Mouse (Mus musculus) midbrain, embryonic 14.5 days (tissue): Measurements from ENCODE around the gene Gm21985. TPM values are rescaled to one million over a fixed set of nuclear protein-coding genes. Genes with fewer than 3 reads are reported as not detected.
A peak's percentile ranks its signal among the peaks of the same experiment; 100 is the strongest.

Experiments used
- ATAC-seq: fragments of 200-750 bp; cut with Nextera tagmentation; 2 replicates; pipeline ENCODE4 v1.8.0; 2017; ENCODE audit warnings: moderate number of reproducible peaks, moderate library complexity; ENCODE audit not compliant: low FRiP score, low TSS enrichment
- DNase-seq: peaks from one replicate; pipeline ENCODE4 v3.0.0-alpha.2; 2015
- H3K27ac ChIP-seq: fragments of 300-500 bp; sonication (generic); replicated peaks from 2 replicates; pipeline ENCODE4 v1.5.1; 2014; ENCODE audit warnings: mild to moderate bottlenecking, low read depth, low read length, moderate library complexity
- H3K27me3 ChIP-seq: fragments of 300-500 bp; sonication (generic); 2 replicates; pipeline ENCODE4 v1.6.1; 2014; ENCODE audit warnings: low read length, control low read depth, mixed read lengths; ENCODE audit not compliant: control insufficient read depth, insufficient read depth
- H3K36me3 ChIP-seq: fragments of 300-500 bp; sonication (generic); 2 replicates; pipeline ENCODE4 v1.6.1; 2014; ENCODE audit warnings: low read length, control low read depth; ENCODE audit not compliant: control insufficient read depth, insufficient read depth
- H3K4me1 ChIP-seq: fragments of 300-500 bp; sonication (generic); 2 replicates; pipeline ENCODE4 v1.6.1; 2014; ENCODE audit warnings: mild to moderate bottlenecking, antibody characterized with exemption, low read length, control low read depth; ENCODE audit not compliant: control insufficient read depth, insufficient read depth
- H3K4me2 ChIP-seq: fragments of 300-500 bp; sonication (generic); 2 replicates; pipeline ENCODE4 v1.6.1; 2014; ENCODE audit warnings: mild to moderate bottlenecking, low read length, moderate library complexity
- H3K4me3 ChIP-seq: fragments of 300-500 bp; sonication (generic); replicated peaks from 2 replicates; pipeline ENCODE4 v1.5.1; 2014; ENCODE audit warnings: low read depth, low read length
- H3K9ac ChIP-seq: fragments of 300-500 bp; sonication (generic); replicated peaks from 2 replicates; pipeline ENCODE4 v1.6.1; 2014; ENCODE audit warnings: mild to moderate bottlenecking, low read length, moderate library complexity
- H3K9me3 ChIP-seq: fragments of 300-500 bp; sonication (generic); 2 replicates; pipeline ENCODE4 v1.6.1; 2016; ENCODE audit warnings: low read length, control low read depth, mixed read lengths; ENCODE audit not compliant: control insufficient read depth
- WGBS: fragments of 180-500 bp; shearing (Covaris S2); extraction: QIAGEN DNeasy Blood & Tissue Kit; methylation state at CpG from one replicate; pipeline ENCODE4 v1.1.7; 2014; 5-methylcytosine and 5-hydroxymethylcytosine counted together
- polyA plus RNA-seq: library from polyadenylated mRNA; unstranded; fragments of >200 nt; fragmentation: Nextera tagmentation; extraction: Ambion mirVana; gene quantifications from 2 replicates; pipeline ENCODE4 v1.2.1, GENCODE M21; 2014

Gm21985 gene
- polyA plus RNA-seq: not detected in 2 replicates

- Histone ChIP-seq H3K9me3 (no peaks in the 10 kb centered on the region), H3K27me3 (no peaks in the 10 kb centered on the region), H3K4me1 (peaks cover 48% of the 10 kb centered on the region), H3K27ac (peak within 1 kb of the TSS; percentile 94), H3K4me3 (peak within 1 kb of the TSS; percentile 82), H3K36me3 (no peaks in the 10 kb centered on the region), H3K9ac (peak within 1 kb of the TSS; percentile 81), H3K4me2 (peak within 1 kb of the TSS; percentile 94)
- DNase-seq (peak; percentile 68), ATAC-seq (peak; percentile 31)
- WGBS: 3% methylated on average over 11 of the region's 11 CpGs
These were observed at the start of gene Gm21985 for GRCm38 (mm10) chr2:112266242-112266592. TSS of gene Gm21985 (plus strand) at chr2:112266314.

- Histone ChIP-seq H3K4me3 (no peak overlapping the region), H3K9me3 (no peaks in the 10 kb centered on the region), H3K9ac (no peak overlapping the region), H3K4me1 (no peaks in the 10 kb centered on the region), H3K36me3 (no peaks in the 10 kb centered on the region), H3K27me3 (no peaks in the 10 kb centered on the region), H3K27ac (no peak overlapping the region), H3K4me2 (no peak overlapping the region)
- WGBS: 83% methylated on average over 6 of the region's 6 CpGs
- DNase-seq (no peak), ATAC-seq (no peak)
These were observed 48.5 kb upstream of the Gm21985 start for GRCm38 (mm10) chr2:112217614-112218013.

- H3K27ac ChIP-seq: no peak overlapping the region
- no peak overlapping the region for H3K4me2 ChIP-seq
- H3K36me3 ChIP-seq: no peaks in the 10 kb centered on the region
- H3K9me3 ChIP-seq: no peaks in the 10 kb centered on the region
- 91% methylated on average over 5 of the region's 5 CpGs for WGBS
- H3K4me3 ChIP-seq: no peak overlapping the region
- H3K9ac ChIP-seq: no peak overlapping the region
- no peaks in the 10 kb centered on the region for H3K4me1 ChIP-seq
- no peaks in the 10 kb centered on the region for H3K27me3 ChIP-seq
- ATAC-seq (no peak), DNase-seq (no peak)
These were observed 45.2 kb upstream of the Gm21985 start for GRCm38 (mm10) chr2:112220880-112221279.

- no peaks in the 10 kb centered on the region for H3K9me3 ChIP-seq
- H3K4me1 ChIP-seq: no peaks in the 10 kb centered on the region
- H3K9ac ChIP-seq: no peak overlapping the region
- 81% methylated on average over 5 of the region's 5 CpGs for WGBS
- no peaks in the 10 kb centered on the region for H3K36me3 ChIP-seq
- DNase-seq: no peak
- no peak overlapping the region for H3K27ac ChIP-seq
- H3K4me2 ChIP-seq: no peak overlapping the region
- H3K4me3 ChIP-seq: no peak overlapping the region
- ATAC-seq: no peak
- no peaks in the 10 kb centered on the region for H3K27me3 ChIP-seq
These were observed 43.5 kb upstream of the Gm21985 start for GRCm38 (mm10) chr2:112222607-112223006.

GRCm38 (mm10) chr2:112224356-112224755 lies 41.8 kb upstream of the Gm21985 start:
- H3K36me3 ChIP-seq: no peaks in the 10 kb centered on the region
- H3K4me2 ChIP-seq: no peak overlapping the region
- DNase-seq: no peak
- no peak overlapping the region for H3K4me3 ChIP-seq
- no peaks in the 10 kb centered on the region for H3K27me3 ChIP-seq
- no peak overlapping the region for H3K27ac ChIP-seq
- ATAC-seq: no peak
- H3K9me3 ChIP-seq: no peaks in the 10 kb centered on the region
- 62% methylated on average over 4 of the region's 4 CpGs for WGBS
- H3K9ac ChIP-seq: no peak overlapping the region
- H3K4me1 ChIP-seq: no peaks in the 10 kb centered on the region

- H3K4me1 ChIP-seq: no peaks in the 10 kb centered on the region
- H3K4me3 ChIP-seq: no peak overlapping the region
- ATAC-seq: no peak
- no peaks in the 10 kb centered on the region for H3K36me3 ChIP-seq
- no peaks in the 10 kb centered on the region for H3K27me3 ChIP-seq
- no peak overlapping the region for H3K9ac ChIP-seq
- no peak overlapping the region for H3K4me2 ChIP-seq
- H3K9me3 ChIP-seq: no peaks in the 10 kb centered on the region
- 92% methylated on average over 1 of the region's 1 CpGs for WGBS
- no peak overlapping the region for H3K27ac ChIP-seq
- DNase-seq: no peak
These were observed 33.5 kb upstream of the Gm21985 start for GRCm38 (mm10) chr2:112232623-112233022.

GRCm38 (mm10) chr2:112236620-112237019 lies 29.5 kb upstream of the Gm21985 start:
- H3K9me3 ChIP-seq: no peaks in the 10 kb centered on the region
- ATAC-seq (no peak), DNase-seq (no peak)
- no peak overlapping the region for H3K4me3 ChIP-seq
- no peak overlapping the region for H3K9ac ChIP-seq
- 89% methylated on average over 2 of the region's 2 CpGs for WGBS
- no peak overlapping the region for H3K4me2 ChIP-seq
- 0 out of 2 replicates have a peak, but pooled peaks cover 4% of the 10 kb centered on the region for H3K4me1 ChIP-seq
- H3K36me3 ChIP-seq: no peaks in the 10 kb centered on the region
- no peak overlapping the region for H3K27ac ChIP-seq
- no peaks in the 10 kb centered on the region for H3K27me3 ChIP-seq

GRCm38 (mm10) chr2:112238006-112238405 lies 28.1 kb upstream of the Gm21985 start:
- Histone ChIP-seq H3K4me1 (0 out of 2 replicates have a peak, but pooled peaks cover 4% of the 10 kb centered on the region), H3K27ac (no peak overlapping the region), H3K27me3 (no peaks in the 10 kb centered on the region), H3K36me3 (peaks cover 7% of the 10 kb centered on the region), H3K4me3 (no peak overlapping the region), H3K9ac (no peak overlapping the region), H3K9me3 (no peaks in the 10 kb centered on the region), H3K4me2 (no peak overlapping the region)
- 14% methylated on average over 4 of the region's 4 CpGs for WGBS
- DNase-seq (no peak), ATAC-seq (no peak)

GRCm38 (mm10) chr2:112239212-112239934 lies 26.7 kb upstream of the Gm21985 start, which contains the start of gene Lpcat4:
TSS of gene Lpcat4 (plus strand) at chr2:112239468.
- Histone ChIP-seq H3K27me3 (no peaks in the 10 kb centered on the region), H3K9me3 (no peaks in the 10 kb centered on the region), H3K9ac (peak within 1 kb of the TSS; percentile 94), H3K27ac (peak within 1 kb of the TSS; percentile 99), H3K36me3 (peaks cover 14% of the 10 kb centered on the region), H3K4me2 (peak within 1 kb of the TSS; percentile 80), H3K4me1 (0 out of 2 replicates have a peak, but pooled peaks cover 4% of the 10 kb centered on the region), H3K4me3 (peak within 1 kb of the TSS; percentile 71)
- WGBS: under 1% methylated on average over 86 of the region's 94 CpGs
- ATAC-seq (peak; percentile 87), DNase-seq (peak; percentile 97)
